Mouse (Mus musculus) intestine, embryonic 14.5 days (tissue): ENCODE measurements around the gene Prm2. TPM values are rescaled to one million over a fixed set of nuclear protein-coding genes. Genes with fewer than 3 reads are reported as not detected.

ENCODE experiments used
- ATAC-seq: fragments of 200-750 bp; cut with Nextera tagmentation; replicated peaks from 2 replicates; pipeline ENCODE4 v1.8.0; 2017; ENCODE audit warnings: low read depth, moderate number of reproducible peaks, moderate TSS enrichment, moderate library complexity; ENCODE audit not compliant: low FRiP score, low TSS enrichment
- DNase-seq: peaks from one replicate; pipeline ENCODE4 v3.0.0-alpha.2; 2018; ENCODE audit warnings: low spot score
- H3K27ac ChIP-seq: fragments of 300-500 bp; sonication (generic); 2 replicates; pipeline ENCODE4 v1.5.1; 2014; ENCODE audit warnings: low read depth, mild to moderate bottlenecking, control low read depth
- H3K27me3 ChIP-seq: fragments of 300-500 bp; sonication (generic); replicated peaks from 2 replicates; pipeline ENCODE4 v1.6.1; 2014; ENCODE audit warnings: low read length, control low read depth; ENCODE audit not compliant: control insufficient read depth, insufficient read depth
- H3K36me3 ChIP-seq: fragments of 300-500 bp; sonication (generic); 2 replicates; pipeline ENCODE4 v1.6.1; 2014; ENCODE audit warnings: low read length, control low read depth; ENCODE audit not compliant: control insufficient read depth, insufficient read depth
- H3K4me1 ChIP-seq: fragments of 300-500 bp; sonication (generic); replicated peaks from 2 replicates; pipeline ENCODE4 v1.6.1; 2014; ENCODE audit warnings: low read length, control low read depth, mixed read lengths; ENCODE audit not compliant: control insufficient read depth, insufficient read depth
- H3K4me2 ChIP-seq: fragments of 300-500 bp; sonication (generic); 2 replicates; pipeline ENCODE4 v1.6.1; 2014; ENCODE audit warnings: low read length
- H3K4me3 ChIP-seq: fragments of 300-500 bp; sonication (generic); 2 replicates; pipeline ENCODE4 v1.5.1; 2014; ENCODE audit warnings: low read depth, low read length, control low read depth, mixed read lengths
- H3K9ac ChIP-seq: fragments of 300-500 bp; sonication (generic); 2 replicates; pipeline ENCODE4 v1.6.1; 2014; ENCODE audit warnings: mild to moderate bottlenecking, low read length
- H3K9me3 ChIP-seq: fragments of 300-500 bp; sonication (generic); 2 replicates; pipeline ENCODE4 v1.6.1; 2016; ENCODE audit warnings: low read length, control low read depth; ENCODE audit not compliant: control insufficient read depth
- WGBS: fragments of 180-500 bp; shearing (Covaris S2); extraction: QIAGEN DNeasy Blood & Tissue Kit; methylation state at CpG from one replicate; pipeline ENCODE4 v1.1.7; 2014; 5-methylcytosine and 5-hydroxymethylcytosine counted together
- polyA plus RNA-seq: library from polyadenylated mRNA; unstranded; fragments of >200 nt; fragmentation: Nextera tagmentation; extraction: Ambion mirVana; gene quantifications from 2 replicates; pipeline ENCODE4 v1.2.1, GENCODE M21; 2014

Prm2 gene
- polyA plus RNA-seq, 1 experiment from 2014 or later: not detected

GRCm38 (mm10) chr16:10790702-10791101 is 5.2 kb downstream of the Prm2 start, which contains the start of gene Prm3:
TSS of gene Prm3 (minus strand) at chr16:10790914.
- DNase-seq (no peak), ATAC-seq (no peak)
- H3K27me3 ChIP-seq: peaks cover 7% of the 10 kb centered on the region
- H3K4me3 ChIP-seq: no peak within 1 kb of the TSS
- 77% methylated on average over 9 of the region's 9 CpGs for WGBS
- H3K36me3 ChIP-seq: no peaks in the 10 kb centered on the region
- H3K9ac ChIP-seq: no peak within 1 kb of the TSS
- peaks cover 4% of the 10 kb centered on the region; the same call in 1 of the 2 replicates for H3K4me1 ChIP-seq
- no peak within 1 kb of the TSS for H3K27ac ChIP-seq
- no peak within 1 kb of the TSS for H3K4me2 ChIP-seq
- H3K9me3 ChIP-seq: no peaks in the 10 kb centered on the region

GRCm38 (mm10) chr16:10788866-10789265 is 7.1 kb downstream of the Prm2 start:
- H3K4me3 ChIP-seq: no peak overlapping the region
- ATAC-seq: no peak
- DNase-seq: no peak
- H3K9me3 ChIP-seq: no peaks in the 10 kb centered on the region
- no peak overlapping the region for H3K27ac ChIP-seq
- H3K4me2 ChIP-seq: no peak overlapping the region
- no peaks in the 10 kb centered on the region for H3K36me3 ChIP-seq
- no peaks in the 10 kb centered on the region for H3K27me3 ChIP-seq
- peaks cover 5% of the 10 kb centered on the region; the same call in 1 of the 2 replicates for H3K4me1 ChIP-seq
- WGBS: 69% methylated on average over 4 of the region's 4 CpGs
- no peak overlapping the region for H3K9ac ChIP-seq

GRCm38 (mm10) chr16:10788271-10788670 is 7.7 kb downstream of the Prm2 start, which contains the start of gene Tnp2:
TSS of gene Tnp2 (minus strand) at chr16:10788660.
- Histone ChIP-seq H3K4me1 (peaks cover 9% of the 10 kb centered on the region; the same call in 1 of the 2 replicates), H3K27me3 (no peaks in the 10 kb centered on the region), H3K36me3 (no peaks in the 10 kb centered on the region), H3K27ac (no peak within 1 kb of the TSS), H3K4me3 (no peak within 1 kb of the TSS), H3K4me2 (no peak within 1 kb of the TSS), H3K9ac (no peak within 1 kb of the TSS), H3K9me3 (no peaks in the 10 kb centered on the region)
- ATAC-seq (no peak), DNase-seq (no peak)
- 47% methylated on average over 16 of the region's 16 CpGs for WGBS

GRCm38 (mm10) chr16:10787548-10788058 is 8.3 kb downstream of the Prm2 start:
- ATAC-seq: no peak
- no peak overlapping the region for H3K9ac ChIP-seq
- H3K9me3 ChIP-seq: no peaks in the 10 kb centered on the region
- H3K36me3 ChIP-seq: no peaks in the 10 kb centered on the region
- WGBS: 80% methylated on average over 7 of the region's 7 CpGs
- no peak overlapping the region for H3K4me2 ChIP-seq
- H3K27ac ChIP-seq: no peak overlapping the region
- H3K27me3 ChIP-seq: no peaks in the 10 kb centered on the region
- DNase-seq: no peak
- H3K4me1 ChIP-seq: peaks cover 16% of the 10 kb centered on the region; the same call in 1 of the 2 replicates
- no peak overlapping the region for H3K4me3 ChIP-seq

- H3K4me2 ChIP-seq: peak overlapping the region; percentile 99; the same call in 1 of the 2 replicates
- ATAC-seq (no peak), DNase-seq (no peak)
- H3K9ac ChIP-seq: no peak overlapping the region
- H3K36me3 ChIP-seq: no peaks in the 10 kb centered on the region
- no peaks in the 10 kb centered on the region for H3K27me3 ChIP-seq
- no peaks in the 10 kb centered on the region for H3K9me3 ChIP-seq
- WGBS: 55% methylated on average over 4 of the region's 4 CpGs
- H3K4me1 ChIP-seq: peaks cover 22% of the 10 kb centered on the region
- no peak overlapping the region for H3K4me3 ChIP-seq
- no peak overlapping the region for H3K27ac ChIP-seq
Measured at GRCm38 (mm10) chr16:10786782-10787547, 9.0 kb downstream of the Prm2 start.

- peak; percentile 20 for ATAC-seq
- Histone ChIP-seq H3K4me1 (peaks cover 24% of the 10 kb centered on the region), H3K9ac (peak overlapping the region; percentile 73)
Measured at GRCm38 (mm10) chr16:10786288-10786687, 9.6 kb downstream of the Prm2 start.

GRCm38 (mm10) chr16:10785371-10786231 is 10.3 kb downstream of the Prm2 start, which contains the start of gene Socs1:
TSS of gene Socs1 (minus strand) at chr16:10785536.
- peak within 1 kb of the TSS; percentile 57 for H3K4me3 ChIP-seq
- peak within 1 kb of the TSS; percentile 99 for H3K4me2 ChIP-seq
- ATAC-seq (peak; percentile 88), DNase-seq (peak; percentile 99)
- peaks cover 28% of the 10 kb centered on the region for H3K4me1 ChIP-seq
- H3K27ac ChIP-seq: peak within 1 kb of the TSS; percentile 98
- H3K36me3 ChIP-seq: no peaks in the 10 kb centered on the region
- H3K27me3 ChIP-seq: no peaks in the 10 kb centered on the region
- no peaks in the 10 kb centered on the region for H3K9me3 ChIP-seq
- peak within 1 kb of the TSS; percentile 73 for H3K9ac ChIP-seq
- 1% methylated on average over 57 of the region's 59 CpGs for WGBS

More at GRCm38 (mm10) chr16:10786288-10786687, 9.6 kb downstream of the Prm2 start:
- H3K27ac ChIP-seq: peak overlapping the region; percentile 98
- 2% methylated on average over 9 of the region's 9 CpGs for WGBS
- no peaks in the 10 kb centered on the region for H3K36me3 ChIP-seq
- H3K27me3 ChIP-seq: no peaks in the 10 kb centered on the region
- H3K4me2 ChIP-seq: peak overlapping the region; percentile 99
- peak; percentile 90 for DNase-seq
- H3K4me3 ChIP-seq: peak overlapping the region; percentile 57
- H3K9me3 ChIP-seq: no peaks in the 10 kb centered on the region

GRCm38 (mm10) chr16:10784793-10785370 is 11.1 kb downstream of the Prm2 start:
- H3K27ac ChIP-seq: peak overlapping the region; percentile 98
- no peaks in the 10 kb centered on the region for H3K9me3 ChIP-seq
- H3K4me2 ChIP-seq: peak overlapping the region; percentile 99
- H3K9ac ChIP-seq: peak overlapping the region; percentile 73
- peak overlapping the region; percentile 57 for H3K4me3 ChIP-seq
- WGBS: under 1% methylated on average over 41 of the region's 55 CpGs
- DNase-seq (no peak), ATAC-seq (peak; percentile 84)
- H3K27me3 ChIP-seq: no peaks in the 10 kb centered on the region
- H3K36me3 ChIP-seq: no peaks in the 10 kb centered on the region
- H3K4me1 ChIP-seq: peaks cover 32% of the 10 kb centered on the region
